Mouse (Mus musculus) cerebellum, adult 9-11 months (tissue): ENCODE results near the gene Igfl3.

Source experiments
- DNase-seq: peaks from one replicate; pipeline ENCODE4 v3.0.0; 2022

Gene Igfl3

DNA sequence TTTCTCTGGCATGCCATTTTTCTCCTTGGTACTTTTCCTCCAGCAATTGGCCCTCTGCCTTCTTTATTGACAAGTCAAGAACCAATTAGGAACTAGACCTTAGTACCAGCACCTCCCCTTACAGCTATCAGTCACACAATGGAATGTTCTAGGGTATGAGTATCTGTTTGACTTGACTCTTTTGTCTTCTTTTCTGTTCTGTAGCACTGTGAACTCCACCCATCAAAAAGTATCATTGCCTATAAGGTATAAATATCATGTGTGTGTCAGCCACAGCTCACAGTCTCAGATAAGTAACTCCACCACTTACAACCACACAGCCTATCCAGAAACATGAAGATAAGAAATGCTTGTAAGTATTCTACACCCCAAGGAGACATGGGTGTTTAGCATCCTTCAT, at the start of gene Igfl3:
Igfl3 (plus strand) TSS at position 301 of the 400 bp plus-strand sequence.
- no peak for DNase-seq

DNA sequence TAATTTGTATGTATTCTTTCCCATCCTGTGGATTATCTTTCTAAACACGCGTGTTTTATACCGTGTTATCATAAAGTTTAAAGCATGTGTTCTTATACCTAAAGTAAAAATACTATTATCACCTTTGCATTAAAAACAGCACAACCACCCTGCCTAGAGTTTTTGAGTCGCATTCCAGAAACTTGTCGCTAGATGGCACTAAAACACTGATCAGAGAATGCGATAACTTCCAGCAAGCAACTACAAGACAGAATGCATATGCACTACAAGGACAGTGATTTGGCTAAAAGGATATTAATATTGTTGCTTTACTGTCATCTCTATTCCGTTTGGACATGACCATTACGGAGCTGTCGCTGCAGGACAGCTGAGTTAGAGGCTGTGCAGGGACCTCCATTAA, 34.6 kb downstream of the Igfl3 start:
- peak; percentile 7 for DNase-seq

DNA sequence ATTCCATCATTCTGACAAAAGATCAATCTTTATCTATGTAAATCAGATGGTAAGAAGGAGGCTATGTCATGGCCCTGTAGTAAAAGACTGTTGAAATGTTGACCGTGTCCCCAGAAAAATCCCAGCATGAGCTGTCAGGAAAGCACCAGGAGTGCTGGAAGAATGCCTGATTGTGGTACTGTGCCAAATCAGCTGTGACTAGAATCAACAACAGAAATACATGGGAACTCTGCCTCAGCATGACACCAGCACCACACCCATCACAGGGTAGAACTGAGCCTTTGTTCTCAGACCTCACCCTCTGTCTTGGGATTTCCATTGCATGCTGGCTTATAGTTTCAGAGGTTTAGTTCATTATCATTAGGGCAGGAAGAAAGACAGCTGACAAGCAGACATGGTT, 38.4 kb downstream of the Igfl3 start:
- no peak for DNase-seq
